Mouse (Mus musculus) frontal cortex, postnatal 36 days (tissue): ENCODE measurements around the gene Gm525.
"Not testable (repeated sequence)": the region's sequence is repeated elsewhere in the genome, so short reads cannot be mapped to it uniquely, and the experiment has no call there.

ENCODE experiments used
- DNase-seq, 2 experiments: peaks; one replicate each; pipeline ENCODE4 v3.0.0; 2022; ENCODE audit warnings: low spot score in 2 of 2

The Gm525 gene

GRCm38 (mm10) chr11:89073541-89073940, at the start of gene Gm525:
Gm525 (plus strand) TSS chr11:89073841.
- DNase-seq, result no peak

GRCm38 (mm10) chr11:89024181-89024881, 49.3 kb upstream of the Gm525 start:
- DNase-seq, result no peak

DNA sequence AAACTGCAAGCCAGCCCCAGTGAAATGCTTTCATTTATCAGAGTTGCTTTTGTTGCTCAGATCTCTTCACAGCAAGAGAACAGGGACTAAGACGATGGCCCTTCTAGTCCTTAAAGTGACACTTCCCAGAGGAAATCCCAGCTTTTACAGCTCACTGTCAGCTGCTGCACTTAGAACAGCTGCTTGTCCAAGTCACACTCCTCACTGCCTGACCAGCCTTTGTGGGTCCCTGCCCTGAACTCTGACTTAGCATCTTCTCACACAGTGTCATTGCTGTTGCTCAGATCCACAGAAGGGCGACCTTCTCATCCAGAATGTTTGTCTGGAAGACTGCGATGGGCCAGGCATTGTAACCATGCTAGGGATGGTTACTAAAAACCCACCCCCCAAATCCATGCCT, 48.0 kb upstream of the Gm525 start:
- no peak for DNase-seq

DNA sequence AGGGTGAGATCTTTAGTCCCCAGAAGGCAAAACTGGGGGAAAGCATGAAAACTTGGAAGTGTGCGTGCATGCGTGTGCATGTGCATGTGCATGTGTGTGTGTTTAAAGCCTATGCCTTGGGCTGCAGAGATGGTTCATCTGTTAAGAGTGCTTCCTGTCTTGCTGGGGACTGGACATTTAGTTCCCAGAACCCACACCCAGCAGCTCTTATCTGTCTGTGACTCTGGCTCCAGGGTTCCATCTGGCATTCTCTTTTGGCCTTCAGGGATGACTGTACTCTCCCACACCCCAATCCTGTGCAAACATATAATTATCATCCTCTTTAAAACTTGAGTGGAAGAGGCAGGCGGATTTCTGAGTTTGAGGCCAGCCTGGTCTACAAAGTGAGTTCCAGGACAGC, 47.5 kb upstream of the Gm525 start:
- DNase-seq, result no peak

DNA sequence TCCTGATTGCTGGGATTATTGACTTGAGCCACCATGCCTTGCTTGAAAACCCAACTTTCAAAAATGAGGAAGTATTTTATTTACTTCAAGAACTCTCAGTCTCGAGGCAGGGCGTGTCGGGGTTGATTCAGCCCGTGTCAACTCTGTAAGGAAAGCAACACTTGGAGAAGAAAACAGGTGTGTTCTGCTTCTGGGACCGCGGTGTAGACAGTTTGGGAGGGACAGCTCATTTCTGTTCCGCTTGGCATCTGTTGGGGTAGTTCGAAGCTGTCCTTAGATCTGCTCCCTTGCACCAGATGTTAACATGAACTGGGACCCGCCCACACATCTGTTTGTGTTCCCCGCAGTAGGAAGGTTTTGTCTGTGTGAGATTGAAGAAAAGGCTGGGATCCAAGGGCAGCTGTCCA, 45.7 kb upstream of the Gm525 start:
- no peak for DNase-seq

GRCm38 (mm10) chr11:89028871-89029405, 44.7 kb upstream of the Gm525 start:
- DNase-seq, result no peak

GRCm38 (mm10) chr11:89030552-89030951, 43.1 kb upstream of the Gm525 start:
- DNase-seq, result no peak

DNA sequence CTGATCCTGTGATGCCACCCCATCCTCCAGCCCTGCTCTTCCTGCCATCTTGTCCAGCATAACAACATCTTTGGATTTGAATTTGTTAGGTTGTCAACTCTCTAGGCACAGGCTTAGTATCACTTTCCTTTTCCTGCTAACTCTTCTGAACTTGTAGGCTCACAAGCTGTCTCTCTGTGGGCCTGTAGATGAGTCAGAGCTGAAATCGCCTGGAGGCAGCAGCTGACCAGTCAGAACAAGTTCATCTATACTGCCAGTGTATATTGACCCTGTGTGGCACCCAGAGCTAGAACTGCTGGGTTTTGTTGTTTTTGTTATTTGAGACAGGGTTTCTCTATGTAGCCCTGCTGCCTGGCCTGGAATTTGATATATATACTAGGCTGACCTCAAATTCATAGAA, 42.5 kb upstream of the Gm525 start:
- no peak for DNase-seq

DNA sequence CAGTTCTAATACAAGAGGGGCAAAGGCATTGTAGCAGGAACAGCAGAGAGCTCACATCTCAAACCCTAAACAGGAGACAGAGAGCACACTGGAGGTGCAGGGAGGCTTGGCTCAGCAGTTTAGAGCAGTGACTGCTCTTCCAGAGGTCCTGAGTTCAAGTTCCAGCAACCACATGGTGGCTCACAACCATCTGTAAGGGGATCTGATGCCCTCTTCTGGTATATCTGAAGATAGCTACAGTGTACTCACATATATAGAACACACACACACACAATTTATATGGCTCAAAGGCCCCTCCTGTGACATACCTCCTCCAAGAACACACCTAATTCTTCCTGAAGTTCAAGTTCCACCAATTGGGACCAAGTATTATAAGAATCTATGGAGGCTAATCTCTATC, 39.0 kb upstream of the Gm525 start:
- DNase-seq, result no peak

GRCm38 (mm10) chr11:89035552-89035951, 38.1 kb upstream of the Gm525 start:
- no peak for DNase-seq

DNA sequence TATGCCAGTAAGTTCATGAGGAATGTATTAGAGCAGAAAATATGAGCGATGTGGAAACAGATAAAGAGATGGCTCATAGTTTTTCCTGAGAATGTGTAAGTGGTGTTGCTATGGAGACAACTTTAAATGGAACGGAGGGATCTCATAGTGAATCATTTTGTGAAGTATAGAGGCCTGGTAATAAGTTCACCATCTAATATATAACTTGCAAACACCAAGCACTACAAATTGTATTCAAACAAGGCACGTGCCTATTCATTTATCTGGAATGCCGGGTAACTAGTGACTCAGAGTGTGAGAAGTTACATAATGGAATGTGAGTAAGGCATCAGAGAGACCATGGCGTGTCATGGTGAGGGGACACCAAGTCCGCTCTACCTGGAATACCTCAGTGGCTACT, 35.1 kb upstream of the Gm525 start:
- no peak for DNase-seq

- DNase-seq, result peak; percentile 31 to 64
Observed at GRCm38 (mm10) chr11:89039325-89039724, 34.3 kb upstream of the Gm525 start.

GRCm38 (mm10) chr11:89041073-89041472, 32.6 kb upstream of the Gm525 start:
- DNase-seq, result not testable (repeated sequence)

DNA sequence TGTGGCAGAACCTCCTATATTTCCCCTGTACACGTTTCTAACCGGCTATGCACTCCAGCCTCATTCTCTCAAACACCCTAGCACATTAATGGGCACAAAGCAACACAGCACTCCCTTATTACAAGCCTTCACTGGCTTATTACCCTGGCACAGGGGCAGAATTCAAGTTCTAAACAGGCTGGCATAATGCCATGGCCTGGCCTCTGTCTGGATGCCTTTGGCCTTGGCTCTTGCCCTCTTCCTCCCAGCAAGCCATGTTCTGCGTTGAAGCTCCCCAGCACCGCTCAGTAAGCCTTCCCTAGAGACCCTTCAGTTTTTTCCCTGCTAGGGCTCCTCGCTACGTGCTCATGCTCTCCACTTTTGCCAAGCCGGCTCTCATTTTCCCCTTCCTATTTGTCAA, 30.6 kb upstream of the Gm525 start:
- no peak for DNase-seq

DNA sequence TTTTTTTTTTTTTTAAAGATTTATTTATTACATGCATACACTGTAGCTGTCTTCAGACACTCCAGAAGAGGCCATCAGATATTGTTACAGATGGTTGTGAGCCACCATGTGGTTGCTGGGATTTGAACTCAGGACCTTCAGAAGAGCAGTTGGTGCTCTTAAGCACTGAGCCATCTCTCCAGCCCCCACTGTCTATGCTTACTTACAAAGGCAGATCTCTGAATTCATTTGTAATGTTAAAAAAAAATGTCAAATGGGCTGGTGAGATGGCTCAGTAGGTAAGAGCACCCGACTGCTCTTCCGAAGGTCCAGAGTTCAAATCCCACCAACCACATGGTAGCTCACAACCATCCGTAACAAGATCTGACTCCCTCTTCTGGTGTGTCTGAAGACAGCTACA, 28.1 kb upstream of the Gm525 start:
- DNase-seq, result not testable (repeated sequence)

- no peak for DNase-seq
Observed at GRCm38 (mm10) chr11:89046021-89046420, 27.6 kb upstream of the Gm525 start.

DNA sequence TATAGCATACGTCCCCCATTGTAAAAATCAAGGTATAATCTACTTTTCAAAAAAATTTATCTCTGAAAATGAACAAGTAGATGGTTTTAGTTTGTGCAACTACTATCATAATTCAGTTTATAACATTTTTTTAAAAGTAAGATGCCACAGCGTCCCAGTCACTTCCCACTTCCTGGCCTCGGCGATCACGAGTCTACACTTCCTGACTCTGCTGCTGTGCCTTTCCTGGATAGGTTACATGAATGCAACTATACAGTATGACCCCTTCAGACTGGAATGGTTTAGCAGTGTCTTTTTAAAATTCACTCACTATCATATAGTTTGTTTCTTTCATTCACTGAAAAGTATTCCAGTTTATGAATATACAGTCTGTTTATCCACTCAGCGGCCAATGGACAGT, 21.9 kb upstream of the Gm525 start:
- DNase-seq, result no peak

GRCm38 (mm10) chr11:89055931-89056690, 17.5 kb upstream of the Gm525 start:
- DNase-seq, result no peak

- DNase-seq, result no peak
Observed at GRCm38 (mm10) chr11:89058515-89059270, 14.9 kb upstream of the Gm525 start.

DNA sequence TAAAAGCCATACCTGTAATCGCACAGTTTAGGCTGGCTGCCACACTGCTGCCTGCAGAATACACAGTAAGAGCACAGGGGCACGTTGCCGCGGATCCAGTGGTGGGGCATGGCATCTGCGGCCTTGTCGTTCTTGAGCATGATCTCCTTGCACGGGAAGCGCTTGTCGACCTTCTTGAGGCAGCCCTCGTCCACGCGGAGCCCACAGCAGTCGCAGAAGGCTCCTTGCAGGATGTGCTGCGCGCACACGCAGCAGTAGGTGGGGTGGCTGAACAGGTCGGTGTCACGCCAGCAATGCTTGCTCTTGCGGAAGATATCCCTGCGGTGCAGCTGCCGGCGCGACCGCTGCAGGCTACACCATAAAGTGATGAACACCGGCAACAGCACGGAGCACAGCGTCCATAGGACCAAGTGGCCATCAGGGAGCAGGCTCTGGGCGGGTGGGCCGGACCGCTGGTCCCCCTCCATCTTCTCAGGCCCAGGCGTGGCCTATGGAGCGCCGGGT, 13.7 kb upstream of the Gm525 start:
- peak; percentile 48 to 51 for DNase-seq

DNA sequence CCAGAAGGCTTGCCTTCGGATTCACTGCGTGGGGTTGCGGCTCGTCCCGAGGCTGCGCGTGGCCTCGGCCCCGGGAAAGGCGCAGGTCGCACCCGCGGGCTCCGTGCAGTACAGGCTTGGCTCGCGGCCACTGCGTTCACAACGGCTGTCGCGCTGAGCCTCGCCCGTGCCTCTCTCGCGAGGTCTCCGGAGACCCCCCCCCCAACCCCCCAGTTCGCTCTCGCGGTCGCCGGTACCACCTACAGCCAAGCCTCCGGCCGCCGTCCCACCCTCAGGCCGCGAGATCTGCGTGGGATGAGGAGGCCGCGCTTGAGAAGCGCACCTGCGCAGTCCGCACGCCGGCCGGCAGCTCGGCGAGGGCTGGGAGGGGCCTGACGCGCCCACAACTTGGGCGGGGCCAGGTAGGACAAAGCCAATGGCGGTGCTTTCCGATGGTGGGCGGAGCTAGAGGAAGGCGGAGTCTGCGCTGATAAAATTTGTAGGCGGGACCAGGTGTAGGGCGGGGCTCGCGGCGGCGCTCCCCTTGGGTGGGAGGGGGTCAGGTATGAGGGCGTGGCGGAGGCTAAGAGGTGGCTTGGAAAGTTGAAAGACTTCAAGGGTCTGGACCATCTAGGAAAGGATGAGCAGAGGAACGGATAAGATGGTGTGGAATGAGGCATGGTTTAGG, 13.1 kb upstream of the Gm525 start:
- peak; percentile 90 to 93 for DNase-seq

DNA sequence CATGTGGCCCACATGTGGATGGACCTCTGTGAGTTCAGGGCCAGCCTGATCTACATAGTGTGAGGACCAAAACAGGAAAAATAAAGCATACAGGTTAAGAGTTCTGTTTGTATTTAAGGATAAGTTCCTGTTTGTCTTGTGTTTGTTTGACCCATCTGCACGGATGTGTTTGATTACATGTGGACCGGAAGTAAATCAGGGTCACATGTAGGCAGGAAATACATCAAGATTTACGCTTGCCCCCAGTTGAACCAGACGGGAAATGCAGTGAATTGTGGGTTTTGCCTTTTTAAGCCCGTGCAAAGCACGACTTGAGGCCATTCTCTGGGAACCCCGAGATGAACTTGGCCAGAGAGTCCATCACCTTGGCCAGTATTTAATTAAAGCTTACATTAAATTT, 12.3 kb upstream of the Gm525 start:
- no peak for DNase-seq
